ENCODE assay signal across 28 mouse cellular contexts in genomic region chr1:36493299-36493698, GRCm38 (mm10). TPM values are rescaled to one million over a fixed set of nuclear protein-coding genes. Genes with fewer than 3 reads are reported as not detected.
"Had no signal": no experiment of that assay in that cellular context is flagged by ENCODE, and none has a peak within 500 bp of the region (broad histone marks: within the 10 kb centered on the region; RNA-seq: fewer than 3 reads in every experiment).

No protein-coding gene starts in this region.

- H3K36me3 ChIP-seq: limb, embryonic 15.5 days; liver, embryonic 12.5 days; liver, embryonic 15.5 days; midbrain, embryonic 15.5 days; neural tube, embryonic 15.5 days had no signal

- H3K27ac ChIP-seq: left cerebral cortex, adult 2 months; limb, embryonic 12.5 days; limb, embryonic 15.5 days; liver, embryonic 12.5 days; liver, embryonic 15.5 days; lung, embryonic 15.5 days; midbrain, embryonic 10.5 days; midbrain, embryonic 15.5 days; neural tube, embryonic 12.5 days; neural tube, embryonic 15.5 days; stomach, embryonic 15.5 days had no signal

- H3K4me2 ChIP-seq: limb, embryonic 12.5 days; limb, embryonic 15.5 days; liver, embryonic 12.5 days; liver, embryonic 15.5 days; lung, embryonic 15.5 days; midbrain, embryonic 15.5 days; neural tube, embryonic 12.5 days; neural tube, embryonic 15.5 days; stomach, embryonic 15.5 days had no signal

- H3K9me3 ChIP-seq: limb, embryonic 12.5 days; limb, embryonic 15.5 days; liver, embryonic 12.5 days; liver, embryonic 15.5 days; lung, embryonic 15.5 days; megakaryocyte, embryonic 14.5 days; midbrain, embryonic 10.5 days; midbrain, embryonic 15.5 days; neural tube, embryonic 12.5 days; neural tube, embryonic 15.5 days; stomach, embryonic 15.5 days had no signal

- H3K9ac ChIP-seq: limb, embryonic 12.5 days; limb, embryonic 15.5 days; liver, embryonic 12.5 days; liver, embryonic 15.5 days; lung, embryonic 15.5 days; midbrain, embryonic 15.5 days; neural tube, embryonic 12.5 days; neural tube, embryonic 15.5 days; stomach, embryonic 15.5 days had no signal

- DNase-seq: kidney, adult 18-20 months; kidney, adult 9 months; kidney, postnatal 25 days; layer of hippocampus, postnatal 36 days; lung, adult 18-20 months; lung, postnatal 10 days; lung, postnatal 36 days; right cerebral cortex, adult 18-20 months; right cerebral cortex, postnatal 14 days; right cerebral cortex, postnatal 4 days; spleen, adult 18-20 months; thymus, adult 2 months; thymus, postnatal 14 days; thymus, postnatal 4 days had no signal

- H3K4me3 ChIP-seq: left cerebral cortex, adult 2 months; limb, embryonic 12.5 days; limb, embryonic 15.5 days; liver, embryonic 12.5 days; liver, embryonic 15.5 days; lung, embryonic 15.5 days; megakaryocyte, embryonic 14.5 days; midbrain, embryonic 10.5 days; midbrain, embryonic 15.5 days; neural tube, embryonic 12.5 days; neural tube, embryonic 15.5 days; stomach, embryonic 15.5 days had no signal

- H3K4me1 ChIP-seq: liver, embryonic 12.5 days; liver, embryonic 15.5 days; midbrain, embryonic 15.5 days; neural tube, embryonic 12.5 days; neural tube, embryonic 15.5 days had no signal

- ATAC-seq: midbrain, embryonic 15.5 days had no signal

- H3K27me3 ChIP-seq: limb, embryonic 12.5 days; limb, embryonic 15.5 days; liver, embryonic 12.5 days; liver, embryonic 15.5 days; lung, embryonic 15.5 days; megakaryocyte, embryonic 14.5 days; midbrain, embryonic 15.5 days; neural tube, embryonic 12.5 days; neural tube, embryonic 15.5 days; stomach, embryonic 15.5 days had no signal

RNA-seq across cellular contexts. Expression of gene Gm42417, which starts 45.9 kb away (rescaled TPM):
- total RNA-seq: layer of hippocampus, postnatal 36 days; left cerebral cortex, adult 2 months; left cerebral cortex, postnatal 36 days had no signal
- polyA plus RNA-seq: large intestine, adult 2 months; liver, embryonic 15.5 days; lung, embryonic 15.5 days; neural tube, embryonic 12.5 days; stomach, embryonic 15.5 days; thymus, adult 2 months had no signal
